Mouse (Mus musculus): Measurements from ENCODE around the gene Ros1.

The Ros1 gene

GRCm38 (mm10) chr10:52194957-52195852, at the start of gene Ros1:
Ros1 (minus strand) TSS chr10:52195244.
- DNase-seq (ENCODE audit: extremely low read depth, low read depth): no peak

- DNase-seq (ENCODE audit: extremely low read depth, low read depth): no peak
Measured at GRCm38 (mm10) chr10:52242680-52243323, 47.8 kb upstream of the Ros1 start.

DNA sequence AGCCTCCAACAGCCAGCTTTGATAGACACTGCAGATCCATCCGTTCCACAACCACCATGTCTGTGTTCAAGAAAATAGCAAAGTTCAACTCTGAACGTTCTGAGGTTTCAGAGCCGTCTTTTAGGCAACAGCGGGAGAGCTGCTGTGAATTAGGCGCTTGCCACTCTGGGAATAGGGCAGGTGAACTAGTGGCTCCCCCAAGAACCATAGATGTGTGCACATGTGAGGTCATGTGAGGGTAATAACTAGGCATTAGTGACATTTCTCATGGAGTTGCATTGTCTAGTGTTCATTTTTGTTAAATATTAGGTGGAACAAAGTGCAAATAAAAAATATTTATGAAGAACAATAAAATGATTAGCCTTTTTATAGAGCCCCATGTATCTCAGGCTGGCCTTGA, 47.0 kb upstream of the Ros1 start:
- DNase-seq (ENCODE audit: extremely low read depth, low read depth): no peak

GRCm38 (mm10) chr10:52235461-52235860, 40.4 kb upstream of the Ros1 start:
- no peak for DNase-seq (ENCODE audit: extremely low read depth, low read depth)

DNA sequence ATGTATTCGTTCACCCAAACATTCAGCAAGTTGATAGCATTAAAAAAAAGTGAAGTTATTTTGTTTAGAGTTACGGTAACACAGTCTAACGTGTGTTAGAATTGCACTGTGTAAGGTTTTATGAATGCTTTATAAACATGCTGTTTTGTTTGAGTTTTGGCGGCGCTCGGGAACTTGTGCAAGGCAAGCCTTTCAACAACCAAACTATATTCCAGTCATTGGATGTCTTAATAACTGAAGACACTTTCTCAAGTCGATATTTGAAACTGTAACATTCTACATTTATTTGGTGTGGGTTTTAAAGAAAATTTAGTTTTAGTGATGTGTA, 39.6 kb upstream of the Ros1 start:
- DNase-seq (ENCODE audit: extremely low read depth, low read depth): no peak

DNA sequence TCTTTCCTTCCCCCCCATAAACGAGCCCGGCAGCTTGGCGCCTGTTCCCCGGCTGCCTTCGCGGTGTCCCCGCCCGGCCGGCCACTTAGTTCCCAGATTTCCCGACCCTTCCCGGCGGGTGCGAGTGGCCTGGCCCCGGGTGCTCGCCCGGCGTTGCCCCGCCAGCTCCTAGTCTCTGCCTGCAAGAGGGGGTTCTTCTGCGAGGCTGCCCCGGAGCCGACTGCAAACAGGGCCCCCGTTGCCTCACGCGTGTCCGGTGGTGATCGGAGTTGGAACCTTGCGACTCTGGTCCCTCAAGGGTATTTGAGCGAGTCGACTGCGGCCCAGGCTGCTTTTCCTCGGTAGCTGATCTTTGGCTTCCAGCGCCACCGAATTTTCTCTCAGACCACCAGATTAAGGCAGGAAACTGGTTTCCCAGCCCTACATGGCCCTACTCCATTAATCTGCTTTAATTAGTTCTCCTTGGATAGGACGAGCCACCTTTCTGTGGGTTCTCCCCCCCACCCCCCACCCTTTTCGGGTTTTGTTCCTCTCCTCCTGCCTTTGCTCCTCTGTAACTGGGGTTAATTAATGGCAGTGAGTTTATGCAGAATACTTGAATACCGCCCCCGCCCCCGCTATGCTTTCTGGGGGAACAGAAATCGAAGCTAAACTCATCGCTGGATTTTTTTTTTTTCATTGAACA, 39.1 kb upstream of the Ros1 start:
- DNase-seq (ENCODE audit: extremely low read depth, low read depth): no peak

DNA sequence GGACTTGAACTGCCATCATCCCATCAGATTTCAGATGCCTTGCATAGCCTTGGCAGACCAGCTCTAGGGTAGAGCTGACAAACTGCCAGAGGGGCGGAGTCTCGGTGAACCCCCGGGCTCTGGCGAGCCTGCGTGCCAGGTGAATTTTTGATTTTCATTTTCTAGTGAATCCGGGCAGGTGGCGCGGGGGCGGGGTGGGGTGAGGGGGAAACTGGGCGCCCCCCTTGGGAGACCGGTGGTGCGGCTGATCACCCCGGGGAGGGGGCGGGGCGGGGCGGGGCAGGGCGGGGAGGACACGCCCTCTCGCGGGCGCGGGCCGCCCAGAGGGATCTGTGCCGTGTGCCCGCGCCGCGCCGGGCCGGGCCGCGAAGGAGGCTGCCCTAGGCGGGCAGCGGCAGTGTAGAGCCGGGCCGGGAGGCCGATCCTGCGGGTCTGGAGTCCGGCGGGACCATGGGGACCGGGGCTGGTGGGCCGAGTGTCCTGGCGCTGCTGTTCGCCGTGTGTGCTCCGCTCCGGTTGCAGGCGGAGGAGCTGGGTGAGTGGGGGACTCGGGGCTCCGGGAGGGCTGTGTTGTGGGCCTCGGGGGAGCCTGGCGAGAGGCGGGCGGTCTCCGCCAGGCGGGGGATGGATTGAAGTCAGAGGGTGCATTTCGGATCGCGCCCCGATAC, 38.4 kb upstream of the Ros1 start, which contains the start of gene Dcbld1:
TSS of gene Dcbld1 (plus strand) at position 319 of the 668 bp plus-strand sequence.
- DNase-seq (ENCODE audit: extremely low read depth, low read depth): no peak

DNA sequence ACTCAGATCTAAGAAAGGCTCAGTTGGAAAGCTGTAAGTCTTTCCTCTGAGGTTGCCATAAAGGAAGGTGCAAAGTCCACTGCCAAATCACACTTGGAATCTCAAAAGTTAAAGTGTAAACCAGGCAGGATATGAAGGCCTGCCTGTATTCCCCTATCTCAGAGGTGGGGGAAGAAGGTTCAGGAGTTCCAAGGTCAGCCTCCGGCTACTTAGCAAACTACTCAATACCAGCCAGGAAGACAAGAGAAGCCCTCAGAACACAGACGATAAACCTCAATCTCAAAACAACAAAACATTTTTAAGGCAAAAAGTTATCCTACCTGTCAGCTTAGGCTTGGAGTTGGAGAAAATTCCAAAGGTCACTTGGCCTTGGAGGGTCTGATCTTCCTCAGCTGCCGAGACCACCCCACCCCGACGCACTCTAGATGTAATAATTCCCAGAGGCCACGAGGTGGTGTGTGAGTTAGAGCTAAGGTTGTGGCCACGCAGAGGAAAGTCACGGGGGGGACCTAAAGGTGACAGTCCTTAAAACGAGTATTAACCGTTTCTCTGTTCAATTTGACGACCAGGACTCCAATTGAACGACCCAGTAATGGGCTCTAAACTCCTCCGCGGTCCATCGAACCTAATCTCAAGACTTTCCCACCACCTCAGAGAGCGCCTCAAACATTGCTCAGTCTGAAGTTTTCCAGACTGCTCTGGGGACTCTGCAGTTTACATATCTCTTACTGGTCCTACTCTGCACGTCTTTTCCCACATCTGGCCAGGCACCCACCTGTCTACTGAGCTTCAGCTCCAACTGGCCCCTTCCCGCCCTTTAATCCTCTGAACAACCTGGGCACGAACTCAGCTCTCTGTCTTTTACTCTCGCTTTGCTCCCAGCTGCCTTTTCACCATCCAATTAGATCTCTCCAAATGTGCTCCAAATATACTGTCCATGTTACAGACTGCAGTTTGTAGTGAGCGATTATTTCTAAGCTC, 37.4 kb upstream of the Ros1 start:
- DNase-seq (ENCODE audit: extremely low read depth, low read depth): no peak

GRCm38 (mm10) chr10:52219600-52219999, 24.6 kb upstream of the Ros1 start:
- DNase-seq (ENCODE audit: extremely low read depth, low read depth): no peak

GRCm38 (mm10) chr10:52217564-52217934, 22.5 kb upstream of the Ros1 start:
- no peak for DNase-seq (ENCODE audit: extremely low read depth, low read depth)

GRCm38 (mm10) chr10:52216797-52217563, 21.9 kb upstream of the Ros1 start:
- DNase-seq (ENCODE audit: extremely low read depth, low read depth): no peak

- DNase-seq (ENCODE audit: extremely low read depth, low read depth): no peak
Measured at GRCm38 (mm10) chr10:52215267-52215818, 20.3 kb upstream of the Ros1 start.

GRCm38 (mm10) chr10:52204006-52204405, 9.0 kb upstream of the Ros1 start:
- DNase-seq (ENCODE audit: extremely low read depth, low read depth): no peak

GRCm38 (mm10) chr10:52185900-52186299, 9.1 kb downstream of the Ros1 start:
- no peak for DNase-seq (ENCODE audit: extremely low read depth, low read depth)

- DNase-seq (ENCODE audit: extremely low read depth, low read depth): no peak
Measured at GRCm38 (mm10) chr10:52182878-52183277, 12.2 kb downstream of the Ros1 start.

DNA sequence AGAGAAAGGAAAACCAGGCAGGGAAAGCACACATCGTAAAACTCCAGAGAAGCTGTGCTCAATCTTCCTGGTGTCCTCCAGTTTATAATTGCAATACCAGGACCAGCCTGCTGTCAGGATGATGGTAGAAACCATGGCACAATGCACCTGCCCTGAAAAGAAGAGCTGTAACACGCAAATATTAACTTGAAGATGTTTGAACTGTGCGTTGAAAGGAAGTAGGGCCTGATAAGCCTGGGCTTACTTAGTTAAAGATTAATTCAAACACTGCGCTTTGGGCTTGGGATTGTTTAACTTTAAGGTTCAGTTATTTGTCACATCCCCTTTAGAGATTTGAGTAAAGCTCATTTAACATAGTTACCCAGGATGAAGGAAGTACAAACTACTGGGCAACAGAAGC, 20.7 kb downstream of the Ros1 start:
- DNase-seq (ENCODE audit: extremely low read depth, low read depth): no peak

GRCm38 (mm10) chr10:52170489-52170888, 24.6 kb downstream of the Ros1 start:
- no peak for DNase-seq (ENCODE audit: extremely low read depth, low read depth)

DNA sequence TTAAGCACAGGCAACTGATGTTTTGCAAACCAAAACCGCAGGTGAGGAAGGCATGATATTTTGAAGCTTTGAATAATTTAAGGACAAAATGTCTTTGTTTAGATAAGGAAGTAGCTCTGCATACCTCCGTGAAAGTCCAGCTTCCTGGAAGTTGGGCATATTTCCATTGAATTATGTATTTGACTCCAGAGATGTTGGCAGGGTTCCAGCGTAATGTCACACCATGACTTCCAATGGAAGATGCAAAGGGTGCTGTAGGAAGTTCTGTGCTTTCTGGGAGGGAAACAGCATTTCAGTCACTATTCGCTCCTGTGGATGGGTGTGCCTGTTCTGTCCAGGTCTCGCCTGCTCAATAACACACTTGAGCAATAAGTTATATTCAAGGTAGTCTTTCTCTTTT, 25.2 kb downstream of the Ros1 start:
- no peak for DNase-seq (ENCODE audit: extremely low read depth, low read depth)

- DNase-seq (ENCODE audit: extremely low read depth, low read depth): no peak
Measured at GRCm38 (mm10) chr10:52165376-52165775, 29.7 kb downstream of the Ros1 start.
